Mouse (Mus musculus) left cerebral cortex, postnatal 4 days (tissue): Measurements from ENCODE around the gene Tmem259. TPM values are rescaled to one million over a fixed set of nuclear protein-coding genes. Genes with fewer than 3 reads are reported as not detected.
A peak's percentile ranks its signal among the peaks of the same experiment; 100 is the strongest.

Experiments
- DNase-seq: peaks from one replicate; pipeline ENCODE4 v3.0.0-alpha.2; 2022
- intact Hi-C: fragments of 180-260 bp; cut with DNase I; formaldehyde crosslinking; loops from one replicate; pipeline ENCODE4 v1.15.1; 2025
- total RNA-seq, 2 experiments: library from RNA; stranded (reverse); gene quantifications; 2 replicates each; pipeline ENCODE4 v1.2.3; 2021

Gene Tmem259
- total RNA-seq, 2 experiments from 2014 or later: 117 to 127 TPM

GRCm38 (mm10) chr10:79937775-79938526, 46.2 kb downstream of the Tmem259 start:
- intact Hi-C loops: no loop called here

GRCm38 (mm10) chr10:79936911-79937441, 47.2 kb downstream of the Tmem259 start:
- DNase-seq: peak; percentile 76
- intact Hi-C loops: no loop called here

More at GRCm38 (mm10) chr10:79937775-79938526, 46.2 kb downstream of the Tmem259 start:
- no peak for DNase-seq

- intact Hi-C loops: no loop called here
- DNase-seq: no peak
Observed at GRCm38 (mm10) chr10:79936284-79936910, 47.7 kb downstream of the Tmem259 start.

GRCm38 (mm10) chr10:79934794-79935569, 49.1 kb downstream of the Tmem259 start:
- DNase-seq: no peak
- intact Hi-C loops: no loop called here

GRCm38 (mm10) chr10:79934272-79934721, 49.8 kb downstream of the Tmem259 start:
- intact Hi-C loops: no loop called here
- peak; percentile 97 for DNase-seq

GRCm38 (mm10) chr10:79933861-79934260, 50.3 kb downstream of the Tmem259 start:
- intact Hi-C loops: no loop called here
- DNase-seq: no peak

GRCm38 (mm10) chr10:79933145-79933679, 50.9 kb downstream of the Tmem259 start:
- intact Hi-C loops: no loop called here
- no peak for DNase-seq

- intact Hi-C loops: no loop called here
- peak; percentile 86 for DNase-seq
Observed at GRCm38 (mm10) chr10:79932736-79933135, 51.4 kb downstream of the Tmem259 start.

GRCm38 (mm10) chr10:79931797-79932196, 52.3 kb downstream of the Tmem259 start:
- no peak for DNase-seq
- intact Hi-C loops: no loop called here

- DNase-seq: peak; percentile 76
- intact Hi-C loops: no loop called here
Observed at GRCm38 (mm10) chr10:79930826-79931186, 53.3 kb downstream of the Tmem259 start.

- intact Hi-C loops: loop anchor here (10.0 kb wide), 1 partner anchor 95 kb away; no protein-coding TSS in a partner anchor
- no peak for DNase-seq
Observed at GRCm38 (mm10) chr10:79929967-79930825, 53.9 kb downstream of the Tmem259 start.

GRCm38 (mm10) chr10:79928907-79929701, 55.0 kb downstream of the Tmem259 start:
- intact Hi-C loops: loop anchor here (10.0 kb wide), 1 partner anchor 94 kb away; no protein-coding TSS in a partner anchor
- DNase-seq: no peak

GRCm38 (mm10) chr10:79928030-79928694, 56.0 kb downstream of the Tmem259 start:
- intact Hi-C loops: loop anchor here (10.0 kb wide), 1 partner anchor 93 kb away; no protein-coding TSS in a partner anchor
- no peak for DNase-seq

GRCm38 (mm10) chr10:79927324-79928029, 56.7 kb downstream of the Tmem259 start:
- intact Hi-C loops: loop anchor here (10.0 kb wide), 1 partner anchor 93 kb away; no protein-coding TSS in a partner anchor
- peak; percentile 51 for DNase-seq

- DNase-seq: peak; percentile 85
- intact Hi-C loops: loop anchor here (10.0 kb wide), 1 partner anchor 92 kb away; no protein-coding TSS in a partner anchor
Observed at GRCm38 (mm10) chr10:79926491-79927323, 57.4 kb downstream of the Tmem259 start, which contains the start of gene Arid3a. Gene Arid3a (plus strand): TSS chr10:79927043.

- DNase-seq: no peak
- intact Hi-C loops: loop anchor here (10.0 kb wide), 1 partner anchor 91 kb away; no protein-coding TSS in a partner anchor
Observed at GRCm38 (mm10) chr10:79925785-79926490, 58.2 kb downstream of the Tmem259 start.
